ENCODE assay signal across 9 mouse cellular contexts in genomic region chr2:134642377-134642776, GRCm38 (mm10). TPM values are rescaled to one million over a fixed set of nuclear protein-coding genes. Genes with fewer than 3 reads are reported as not detected.
DNase-seq lines count a peak whose midpoint lies in the region; ATAC-seq and TF ChIP-seq lines count a peak whose summit lies in the region.
"Had no signal": no experiment of that assay in that cellular context is flagged by ENCODE, and none has a peak within 500 bp of the region (broad histone marks: within the 10 kb centered on the region; RNA-seq: fewer than 3 reads in every experiment).

No protein-coding gene starts in this region.

- peaks cover 8% of the 10 kb centered on the region for H3K36me3 ChIP-seq in forebrain, embryonic 13.5 days (ENCODE audit: poor library complexity, severe bottlenecking)
- H3K36me3 ChIP-seq in limb, embryonic 13.5 days: no peaks in the 10 kb centered on the region; the same call in 1 of the 2 replicates
- H3K36me3 ChIP-seq in neural tube, embryonic 12.5 days: no peaks in the 10 kb centered on the region; the same call in 1 of the 2 replicates
- H3K36me3 ChIP-seq: lung, embryonic 15.5 days had no signal

- H3K4me1 ChIP-seq in forebrain, embryonic 13.5 days: peaks cover 39% of the 10 kb centered on the region
- peaks cover 11% of the 10 kb centered on the region for H3K4me1 ChIP-seq in limb, embryonic 13.5 days
- H3K4me1 ChIP-seq in neural tube, embryonic 12.5 days: peaks cover 9% of the 10 kb centered on the region

- DNase-seq in left cerebral cortex, adult 2 months (ENCODE audit: extremely low spot score in 1 of 2, low spot score in 2 of 2): no peak
- no peak for DNase-seq in left cerebral cortex, adult 9 months (ENCODE audit: low spot score in 2 of 2)
- no peak for DNase-seq in urinary bladder, postnatal 25 days (ENCODE audit: low spot score)
- DNase-seq: adrenal gland, postnatal 36 days had no signal

- peak overlapping the region; percentile 99 for H3K27ac ChIP-seq in left cerebral cortex, adult 2 months
- no peak overlapping the region for H3K27ac ChIP-seq in forebrain, embryonic 13.5 days
- H3K27ac ChIP-seq in limb, embryonic 13.5 days: no peak overlapping the region
- H3K27ac ChIP-seq in neural tube, embryonic 12.5 days: no peak overlapping the region
- H3K27ac ChIP-seq: lung, embryonic 15.5 days had no signal

- H3K27me3 ChIP-seq in forebrain, embryonic 13.5 days: no peaks in the 10 kb centered on the region
- H3K27me3 ChIP-seq in limb, embryonic 13.5 days: no peaks in the 10 kb centered on the region
- H3K27me3 ChIP-seq in neural tube, embryonic 12.5 days (replicated peaks): no peaks in the 10 kb centered on the region
- H3K27me3 ChIP-seq: lung, embryonic 15.5 days had no signal

- H3K4me3 ChIP-seq in left cerebral cortex, adult 2 months: peak overlapping the region; percentile 86
- peak overlapping the region; percentile 83 for H3K4me3 ChIP-seq in forebrain, embryonic 13.5 days
- no peak overlapping the region for H3K4me3 ChIP-seq in limb, embryonic 13.5 days
- H3K4me3 ChIP-seq in neural tube, embryonic 12.5 days: no peak overlapping the region

- 0 out of 2 replicates have a peak overlapping the region, but pooled peaks have one; percentile 31 for H3K9ac ChIP-seq in forebrain, embryonic 13.5 days
- peak overlapping the region; percentile 45; the same call in 1 of the 2 replicates for H3K9ac ChIP-seq in limb, embryonic 13.5 days
- no peak overlapping the region for H3K9ac ChIP-seq in neural tube, embryonic 12.5 days

- no peaks in the 10 kb centered on the region for H3K9me3 ChIP-seq in forebrain, embryonic 13.5 days (replicated peaks)
- no peaks in the 10 kb centered on the region for H3K9me3 ChIP-seq in limb, embryonic 13.5 days
- no peaks in the 10 kb centered on the region for H3K9me3 ChIP-seq in neural tube, embryonic 12.5 days
- H3K9me3 ChIP-seq: lung, embryonic 15.5 days had no signal

- peak overlapping the region; percentile 71 for H3K4me2 ChIP-seq in forebrain, embryonic 13.5 days
- peak overlapping the region; percentile 4; the same call in 1 of the 2 replicates for H3K4me2 ChIP-seq in limb, embryonic 13.5 days (replicated peaks)
- H3K4me2 ChIP-seq in neural tube, embryonic 12.5 days (replicated peaks): peak overlapping the region; percentile 58

- TF ChIP-seq CTCF in left cerebral cortex, adult 2 months (IDR thresholded peaks at IDR 0.05): no peak

- intact Hi-C loops in left cerebral cortex, adult 2 months (cut with DNase I): no loop called here

- no peak for ATAC-seq in forebrain, embryonic 13.5 days
- no peak for ATAC-seq in limb, embryonic 13.5 days (ENCODE audit: low FRiP score, low read depth)
- no peak for ATAC-seq in neural tube, embryonic 12.5 days (ENCODE audit: low FRiP score, low read depth)
- ATAC-seq in monocyte, adult 5-6 weeks (replicated peaks; ENCODE audit: insufficient number of reproducible peaks, low FRiP score, low TSS enrichment, poor library complexity, severe bottlenecking): no peak

RNA-seq across cellular contexts. Expression of gene Tmx4, which starts 1.6 kb away (rescaled TPM):
- total RNA-seq in left cerebral cortex, adult 2 months (2021): 100 to 1,000 TPM; 169 to 185 TPM
- 57.8 and 69.1 TPM in 2 replicates for polyA plus RNA-seq in forebrain, embryonic 13.5 days (2015; fragmentation: Nextera tagmentation; extraction: Ambion mirVana)
- 19.5 and 20.5 TPM in 2 replicates for polyA plus RNA-seq in limb, embryonic 13.5 days (2015; fragmentation: Nextera tagmentation; extraction: Ambion mirVana)
- 58.1 and 59.2 TPM in 2 replicates for polyA plus RNA-seq in neural tube, embryonic 12.5 days (2016; fragmentation: Nextera tagmentation; extraction: Ambion mirVana)
- 36.6 to 47.6 TPM (median 41.2 TPM) in 3 replicates for total RNA-seq in monocyte, adult 5-6 weeks (2017)

Comparison
In these comparisons a context has a peak if more than half of its experiments do, and no peak if none do; other contexts are left out.
1. H3K4me3 ChIP-seq: peak in left cerebral cortex, adult 2 months (single experiment) and forebrain, embryonic 13.5 days (single experiment); none in limb, embryonic 13.5 days (single experiment) and neural tube, embryonic 12.5 days (single experiment).
2. H3K4me2 ChIP-seq: peak in every context shown above with its lines; median percentile 71 in forebrain, embryonic 13.5 days; 58 in neural tube, embryonic 12.5 days; 4 in limb, embryonic 13.5 days.